Mouse (Mus musculus): ENCODE data around the gene Gm42420.

DNA sequence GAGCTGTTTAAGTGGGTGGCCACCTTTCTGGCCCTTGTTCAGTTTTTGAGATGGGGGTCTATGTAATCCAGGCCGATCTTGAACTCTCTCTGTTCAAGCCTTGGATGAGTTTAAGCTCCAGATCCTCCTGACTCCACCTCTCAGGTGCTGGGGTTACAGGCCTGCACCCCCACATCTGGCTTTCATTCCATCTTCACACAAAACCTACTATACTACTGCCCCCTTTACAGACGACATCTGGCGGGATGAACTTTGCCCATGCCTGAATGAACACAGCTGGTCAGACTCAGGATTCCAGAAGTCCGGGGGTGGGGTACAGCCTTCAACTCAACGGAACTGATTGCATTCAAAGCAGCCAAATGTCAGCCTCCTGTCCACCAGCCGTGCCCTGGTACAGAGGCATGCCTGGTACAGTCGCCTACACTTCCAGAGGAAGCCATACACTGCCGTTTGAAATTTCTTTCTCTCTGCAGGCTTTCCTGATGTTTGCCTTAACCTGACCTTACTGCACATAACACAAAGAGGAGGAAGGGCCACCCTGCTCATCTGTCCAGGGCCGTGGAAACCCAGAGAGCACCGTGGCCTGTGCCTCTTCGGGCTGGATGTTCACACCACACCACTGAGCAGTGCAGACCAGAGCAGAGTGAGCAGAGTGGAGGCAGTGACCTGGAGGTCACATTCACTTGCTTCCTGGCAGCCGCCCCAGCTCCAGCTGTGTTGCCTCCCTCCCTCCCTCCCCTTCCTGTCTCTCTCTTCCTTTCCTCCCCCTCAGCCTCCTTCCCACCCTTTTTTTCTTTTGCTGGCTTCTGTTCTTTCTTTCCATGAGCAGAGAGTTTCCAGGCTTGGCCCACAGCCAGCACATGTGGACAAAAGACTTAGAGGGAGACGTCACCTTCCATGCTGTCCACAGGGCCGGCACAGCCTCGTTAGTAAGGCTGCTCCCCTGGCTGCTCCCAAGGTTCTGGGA, 42.6 kb upstream of the Gm42420 start:
- TF ChIP-seq ZMIZ1 (IDR thresholded peaks at IDR 0.05; ENCODE audit: low read depth, low read length): no peak
- TF ChIP-seq CTCF (conservative IDR thresholded peaks at IDR 0.05 in 1 of 2, IDR thresholded peaks at IDR 0.05 in 1 of 2; ENCODE audit: low read depth in 2 of 2, low read length in 2 of 2): no peak
- no peak for TF ChIP-seq POLR2A (IDR thresholded peaks at IDR 0.05; ENCODE audit: low read depth, low read length)
- no peak for TF ChIP-seq ZNF384 (IDR thresholded peaks at IDR 0.05; ENCODE audit: low read depth, low read length)
